Mouse (Mus musculus): ENCODE data around the gene Alppl2. TPM values are rescaled to one million over a fixed set of nuclear protein-coding genes. Genes with fewer than 3 reads are reported as not detected.

Gene Alppl2
- polyA plus RNA-seq, 1 experiment from 2014 or later: not detected

GRCm38 (mm10) chr1:87041814-87042438, 47.8 kb downstream of the Alppl2 start:
- Histone ChIP-seq H3K4me3 (replicated peaks) (no peak overlapping the region), H3K4me1 (no peaks in the 10 kb centered on the region), H3K9ac (no peak overlapping the region), H3K9me3 (no peaks in the 10 kb centered on the region), H3K4me2 (no peak overlapping the region), H3K36me3 (0 out of 2 replicates have a peak, but pooled peaks cover 7% of the 10 kb centered on the region), H3K27me3 (replicated peaks) (no peaks in the 10 kb centered on the region), H3K27ac (no peak overlapping the region)
- 0% methylated on average over 1 of the region's 1 CpGs for WGBS
- no peak for ATAC-seq (ENCODE audit: insufficient read depth, low FRiP score, low read depth)

- ATAC-seq (ENCODE audit: insufficient read depth, low FRiP score, low read depth): no peak
- Histone ChIP-seq H3K27ac (no peak overlapping the region), H3K9ac (no peak overlapping the region), H3K9me3 (no peaks in the 10 kb centered on the region), H3K36me3 (no peaks in the 10 kb centered on the region), H3K4me2 (no peak overlapping the region), H3K4me1 (peaks cover 6% of the 10 kb centered on the region), H3K27me3 (replicated peaks) (no peaks in the 10 kb centered on the region), H3K4me3 (replicated peaks) (no peak overlapping the region)
- 19% methylated on average over 3 of the region's 3 CpGs for WGBS
Measured at GRCm38 (mm10) chr1:87041119-87041518, 48.6 kb downstream of the Alppl2 start.

GRCm38 (mm10) chr1:87038477-87039070, 51.2 kb downstream of the Alppl2 start:
- no peak overlapping the region for H3K27ac ChIP-seq
- ATAC-seq (ENCODE audit: insufficient read depth, low FRiP score, low read depth): no peak
- H3K4me3 ChIP-seq (replicated peaks): no peak overlapping the region
- peaks cover 20% of the 10 kb centered on the region for H3K4me1 ChIP-seq
- H3K27me3 ChIP-seq (replicated peaks): no peaks in the 10 kb centered on the region
- H3K4me2 ChIP-seq: no peak overlapping the region
- H3K9me3 ChIP-seq: no peaks in the 10 kb centered on the region
- H3K36me3 ChIP-seq: no peaks in the 10 kb centered on the region
- 85% methylated on average over 2 of the region's 2 CpGs for WGBS
- no peak overlapping the region for H3K9ac ChIP-seq

Other genes starting within 250 kb of the Alppl2 start
- 26.6 and 33.3 TPM in 2 replicates for gene Alpi, start 11.7 kb upstream of the Alppl2 start, polyA plus RNA-seq (2015; fragmentation: Nextera tagmentation; extraction: Ambion mirVana)
- gene Akp3, start 35.0 kb upstream of the Alppl2 start, polyA plus RNA-seq (2015; fragmentation: Nextera tagmentation; extraction: Ambion mirVana): not detected in 2 replicates
- 6.3 and 8.7 TPM in 2 replicates for gene Ecel1, start 66.6 kb upstream of the Alppl2 start, polyA plus RNA-seq (2015; fragmentation: Nextera tagmentation; extraction: Ambion mirVana)
- 0.08 TPM in 1 of 2 replicates, not detected in the other for gene Prss56, start 93.4 kb upstream of the Alppl2 start, polyA plus RNA-seq (2015; fragmentation: Nextera tagmentation; extraction: Ambion mirVana)
- gene Chrnd, start 100.7 kb upstream of the Alppl2 start, polyA plus RNA-seq (2015; fragmentation: Nextera tagmentation; extraction: Ambion mirVana): 0.10 and 0.31 TPM in 2 replicates
- gene Chrng, start 114.7 kb upstream of the Alppl2 start, polyA plus RNA-seq (2015; fragmentation: Nextera tagmentation; extraction: Ambion mirVana): 0.14 and 0.86 TPM in 2 replicates
- gene Eif4e2, start 124.0 kb upstream of the Alppl2 start, polyA plus RNA-seq (2015; fragmentation: Nextera tagmentation; extraction: Ambion mirVana): 149 and 156 TPM in 2 replicates
- gene Efhd1, start 174.4 kb upstream of the Alppl2 start, polyA plus RNA-seq (2015; fragmentation: Nextera tagmentation; extraction: Ambion mirVana): 0.18 and 0.48 TPM in 2 replicates
- gene Gigyf2, start 237.1 kb upstream of the Alppl2 start, polyA plus RNA-seq (2015; fragmentation: Nextera tagmentation; extraction: Ambion mirVana): 46.7 and 49.4 TPM in 2 replicates